Mouse (Mus musculus): ENCODE measurements around the gene Ube2t.

Gene Ube2t

GRCm38 (mm10) chr1:134995437-134995836, 33.1 kb downstream of the Ube2t start:
- DNase-seq (ENCODE audit: low read depth, low spot score) = no peak

- DNase-seq (ENCODE audit: low read depth, low spot score) = peak; percentile 37
Measured at GRCm38 (mm10) chr1:134995954-134996353, 33.6 kb downstream of the Ube2t start.

DNA sequence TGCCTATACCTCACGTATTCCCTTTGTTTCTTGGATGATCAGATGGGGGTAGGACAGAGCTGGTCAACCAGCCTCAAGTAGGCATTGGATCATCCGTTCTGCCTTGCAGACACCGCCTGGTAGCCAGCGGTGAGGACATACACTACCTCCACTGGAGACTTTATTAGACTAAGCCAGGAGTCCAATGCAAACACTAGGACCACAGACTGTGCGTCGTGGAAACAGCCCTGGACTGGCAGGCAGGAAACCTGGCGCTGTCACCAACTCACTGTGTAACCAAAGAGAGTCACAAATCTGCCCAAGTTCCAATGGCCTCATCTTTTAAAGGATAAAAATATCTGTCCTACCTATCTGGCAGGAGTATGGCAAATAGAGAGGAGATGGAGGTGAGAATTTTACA, 34.1 kb downstream of the Ube2t start:
- no peak for DNase-seq (ENCODE audit: low read depth, low spot score)

GRCm38 (mm10) chr1:134997568-134997967, 35.2 kb downstream of the Ube2t start:
- no peak for DNase-seq (ENCODE audit: low read depth, low spot score)

DNA sequence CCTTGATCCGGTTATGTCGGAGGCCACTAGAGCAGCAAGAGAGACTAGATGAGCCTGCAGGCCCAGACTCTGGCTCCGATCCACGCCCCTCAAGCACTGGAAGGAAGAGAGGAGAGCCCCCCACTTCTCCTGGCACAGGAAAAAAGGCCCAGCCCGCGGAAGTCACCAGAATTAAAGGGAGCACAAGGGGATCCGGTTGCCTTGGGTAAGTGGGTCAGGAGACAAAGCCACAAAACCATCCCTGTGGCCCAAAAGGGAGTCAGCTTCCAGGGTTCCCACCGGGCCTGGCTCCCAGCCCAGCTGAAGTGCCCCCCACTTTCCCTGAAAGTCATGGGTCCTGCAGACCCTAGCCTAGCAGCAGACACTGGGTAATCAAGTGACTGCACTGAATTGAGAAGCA, 35.9 kb downstream of the Ube2t start:
- DNase-seq (ENCODE audit: low read depth, low spot score) = no peak

DNA sequence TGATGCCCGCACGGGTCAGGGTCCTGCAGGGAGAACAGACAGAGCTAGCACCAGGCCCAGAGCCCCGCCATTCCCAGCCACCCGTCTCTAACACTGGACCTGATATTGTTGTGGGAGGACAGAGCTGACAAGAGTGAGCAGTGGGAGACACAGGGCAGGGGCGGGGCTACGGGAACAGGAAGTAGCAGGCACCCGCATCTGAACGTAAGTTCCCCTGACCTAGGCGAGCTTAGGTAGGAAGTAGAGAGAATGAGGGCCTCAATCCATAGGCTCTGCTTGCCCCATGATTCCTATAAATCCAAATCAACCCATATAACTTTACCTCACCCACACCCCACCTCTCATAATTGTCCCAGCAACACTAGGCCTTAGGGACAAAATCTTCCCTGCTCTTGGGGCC, 38.2 kb downstream of the Ube2t start:
- no peak for DNase-seq (ENCODE audit: low read depth, low spot score)

DNA sequence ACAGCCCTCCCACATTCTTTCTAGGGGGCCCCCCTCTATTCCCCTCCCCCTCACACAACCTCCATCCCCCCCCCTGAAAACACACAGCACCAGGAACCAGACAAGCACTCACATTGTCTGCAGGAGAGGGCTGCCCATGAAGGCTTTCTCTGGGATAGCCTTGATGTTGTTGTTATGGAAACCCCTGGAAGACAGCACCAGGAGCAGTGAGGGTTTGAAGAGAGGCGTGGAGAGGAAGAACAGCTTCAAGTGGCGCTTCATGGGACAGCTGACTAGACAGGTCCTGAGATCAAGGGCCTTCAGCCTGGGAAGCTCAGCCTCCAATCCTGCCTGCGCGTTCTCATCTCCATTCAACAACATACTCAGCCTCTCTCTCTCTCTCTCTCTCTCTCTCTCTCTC, 41.0 kb downstream of the Ube2t start:
- DNase-seq (ENCODE audit: low read depth, low spot score) = no peak

- no peak for DNase-seq (ENCODE audit: low read depth, low spot score)
Measured at GRCm38 (mm10) chr1:135005696-135006095, 43.3 kb downstream of the Ube2t start.

GRCm38 (mm10) chr1:135009833-135010232, 47.5 kb downstream of the Ube2t start:
- no peak for DNase-seq (ENCODE audit: low read depth, low spot score)

- no peak for DNase-seq (ENCODE audit: low read depth, low spot score)
Measured at GRCm38 (mm10) chr1:135011912-135012311, 49.5 kb downstream of the Ube2t start.

DNA sequence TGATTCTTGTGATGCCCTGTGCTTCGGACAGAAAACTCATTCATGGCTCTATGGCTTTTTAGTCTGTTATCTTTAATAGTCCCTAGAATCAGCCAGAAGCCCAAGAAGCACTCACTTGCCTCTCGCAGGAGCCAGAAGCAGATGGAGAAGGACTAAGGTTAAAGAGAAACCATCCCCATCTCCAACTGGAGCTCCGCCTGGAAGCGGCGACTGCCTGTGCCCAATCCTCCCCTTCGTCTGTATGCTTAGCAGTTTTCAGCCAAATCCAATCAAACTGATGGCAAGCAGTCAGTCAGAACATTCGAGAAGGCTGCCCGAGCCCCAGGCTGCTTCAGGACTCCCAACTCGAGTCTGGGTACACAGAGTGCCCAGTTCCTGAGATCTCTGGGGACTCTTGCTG, 50.1 kb downstream of the Ube2t start:
- DNase-seq (ENCODE audit: low read depth, low spot score) = no peak

DNA sequence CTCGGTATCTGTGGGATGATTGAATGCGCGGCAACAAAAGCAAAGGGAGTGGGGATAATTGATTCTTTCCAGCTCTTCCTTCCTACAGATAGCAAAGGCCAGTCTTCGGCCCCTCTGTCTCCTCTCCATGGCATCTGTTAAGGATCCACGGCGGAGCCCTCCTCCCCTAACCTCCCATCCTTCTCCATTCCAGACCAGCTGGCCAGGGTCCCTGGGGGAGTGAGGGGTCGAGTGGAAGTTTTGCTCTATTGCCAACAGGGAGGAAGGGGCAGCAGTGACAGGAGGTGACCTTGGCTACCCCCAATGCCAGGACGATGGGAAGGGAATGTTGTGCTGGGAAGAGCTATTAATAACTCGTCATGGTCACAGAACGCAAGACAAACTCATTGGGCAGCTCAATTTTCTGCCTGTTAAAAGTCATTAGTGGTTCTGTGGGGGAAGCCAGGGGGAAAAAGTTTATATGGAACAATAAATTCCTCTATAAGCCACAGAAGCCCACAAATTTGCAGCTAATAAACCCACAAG, 52.6 kb downstream of the Ube2t start:
- no peak for DNase-seq (ENCODE audit: low read depth, low spot score)

GRCm38 (mm10) chr1:135016907-135017655, 54.7 kb downstream of the Ube2t start:
- DNase-seq (ENCODE audit: low read depth, low spot score) = peak; percentile 93

- DNase-seq (ENCODE audit: low read depth, low spot score) = peak; percentile 58
Measured at GRCm38 (mm10) chr1:135017656-135018015, 55.3 kb downstream of the Ube2t start.

DNA sequence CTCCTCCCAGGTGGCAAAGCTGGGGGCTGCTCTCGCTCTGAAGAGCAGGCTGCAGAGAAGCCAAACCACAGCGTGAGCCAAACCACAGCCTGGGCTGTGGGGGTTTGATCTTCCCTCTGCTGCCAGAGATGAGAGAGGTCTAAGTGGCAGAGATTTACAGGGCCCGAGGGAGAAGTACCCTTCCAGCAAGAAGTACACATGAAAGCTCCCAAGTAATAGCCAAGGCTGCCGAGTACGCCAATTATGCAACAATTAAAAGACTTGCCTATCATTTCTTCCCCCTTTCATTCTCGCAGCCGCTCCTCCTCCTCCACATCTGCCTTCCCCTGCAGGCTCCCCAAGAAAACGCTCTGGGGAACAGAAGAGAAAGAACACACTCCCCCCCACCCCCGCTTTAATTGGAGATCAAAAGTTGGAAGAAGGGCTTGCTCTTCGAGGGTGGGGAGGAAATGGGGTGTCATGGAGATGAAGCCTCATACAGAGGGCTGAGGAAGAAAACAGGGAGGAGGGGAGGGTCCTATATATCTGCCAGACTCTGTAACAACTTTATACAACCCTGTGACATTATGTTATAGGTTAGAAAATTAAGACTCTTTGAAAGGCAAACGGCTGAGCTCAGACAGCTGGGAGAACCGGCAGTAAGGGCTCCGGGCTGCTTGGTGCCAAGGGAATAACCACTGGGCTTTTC, 56.9 kb downstream of the Ube2t start:
- peak; percentile 69 for DNase-seq (ENCODE audit: low read depth, low spot score)

DNA sequence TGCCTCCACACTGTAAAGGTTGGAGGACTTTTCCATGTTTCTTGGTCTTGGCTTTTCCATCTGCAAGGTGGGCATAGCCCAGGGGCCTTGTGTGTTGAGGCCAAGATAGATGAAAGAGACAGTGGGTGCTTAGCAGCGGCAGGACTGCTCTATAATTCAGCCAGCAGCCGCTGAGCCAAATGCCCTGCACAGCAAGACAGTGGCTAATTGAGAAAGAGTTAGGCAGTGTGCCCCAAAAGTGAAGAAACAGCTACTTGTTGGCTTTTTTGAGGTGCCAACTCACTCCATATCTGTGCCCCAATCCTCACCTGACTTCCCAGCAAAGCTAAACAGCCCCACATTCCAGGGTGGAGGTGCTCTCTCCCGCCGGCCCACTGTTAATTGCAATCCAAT, 57.4 kb downstream of the Ube2t start:
- DNase-seq (ENCODE audit: low read depth, low spot score) = peak; percentile 12

- peak; percentile 64 for DNase-seq (ENCODE audit: low read depth, low spot score)
Measured at GRCm38 (mm10) chr1:135020281-135020940, 58.0 kb downstream of the Ube2t start.

DNA sequence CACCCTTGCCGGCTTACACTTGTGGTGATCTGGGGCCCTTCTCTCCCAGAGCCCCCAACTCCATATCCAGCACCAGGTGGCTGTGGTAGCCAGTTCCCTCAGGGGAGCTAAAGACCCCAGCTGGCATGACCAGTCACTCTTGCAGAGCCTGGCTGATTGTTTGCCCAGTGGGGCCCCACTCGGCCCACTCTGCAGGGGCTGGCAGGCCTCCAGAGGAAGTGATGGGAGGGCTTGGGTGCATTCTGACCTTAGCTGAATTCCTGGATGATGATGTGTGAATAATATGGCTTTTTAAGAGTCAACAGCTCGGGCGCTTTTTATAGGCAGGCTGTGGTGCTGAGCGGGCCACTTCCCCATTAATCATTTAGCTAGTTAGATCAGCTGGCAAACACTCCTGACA, 58.6 kb downstream of the Ube2t start:
- peak; percentile 86 for DNase-seq (ENCODE audit: low read depth, low spot score)

DNA sequence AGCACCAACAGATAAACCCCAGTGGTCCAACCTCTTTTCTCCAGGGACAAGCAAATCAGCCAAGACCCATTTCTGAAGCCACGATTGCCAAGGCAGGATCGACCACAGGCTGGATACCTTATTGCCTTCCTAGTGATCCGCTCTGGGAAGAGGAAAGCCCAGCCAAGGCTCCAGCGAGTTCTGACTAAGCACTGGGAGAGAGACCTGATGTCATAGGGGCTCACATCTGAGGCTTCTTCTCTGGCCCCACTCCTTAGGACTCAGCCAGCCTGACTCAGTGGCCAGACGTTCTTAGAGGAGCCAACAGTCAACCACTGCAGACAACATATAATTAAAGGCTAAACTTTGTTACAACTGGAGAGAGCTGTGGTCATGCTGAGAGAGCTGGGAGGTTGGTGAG, 59.6 kb downstream of the Ube2t start:
- DNase-seq (ENCODE audit: low read depth, low spot score) = peak; percentile 87

GRCm38 (mm10) chr1:135023583-135023982, 61.2 kb downstream of the Ube2t start:
- DNase-seq (ENCODE audit: low read depth, low spot score) = no peak

Data from 3T3-L1 (cell line).